Mouse (Mus musculus): ENCODE results near the gene Cdcp1.

- no peak for TF ChIP-seq GATA1 (IDR thresholded peaks at IDR 0.05; ENCODE audit: borderline replicate concordance, low read length)
- no peak for TF ChIP-seq CTCF (IDR thresholded peaks at IDR 0.05; ENCODE audit: low read depth, low read length)
- no peak for TF ChIP-seq GATA2 (IDR thresholded peaks at IDR 0.05; ENCODE audit: borderline replicate concordance, low read depth, low read length)
- no peak for TF ChIP-seq TAL1 (conservative IDR thresholded peaks at IDR 0.05; ENCODE audit: low read depth, low read length)
- no peak for TF ChIP-seq POLR2AphosphoS5 (IDR thresholded peaks at IDR 0.05; ENCODE audit: insufficient replicate concordance, low read depth, low read length)
These were observed 24.4 kb upstream of the Cdcp1 start for GRCm38 (mm10) chr9:123240271-123240670.

Measured in G1E (cell line).